Mouse (Mus musculus) neural tube, embryonic 11.5 days (tissue): Measurements from ENCODE around the gene Gpm6b. TPM values are rescaled to one million over a fixed set of nuclear protein-coding genes. Genes with fewer than 3 reads are reported as not detected.

Experiments
- ATAC-seq: fragments of 200-750 bp; cut with Nextera tagmentation; 2 replicates; pipeline ENCODE4 v1.8.0; 2017; ENCODE audit warnings: moderate number of reproducible peaks, mild to moderate bottlenecking, moderate TSS enrichment, moderate library complexity; ENCODE audit not compliant: insufficient read depth, low FRiP score, low TSS enrichment
- DNase-seq: peaks from one replicate; pipeline ENCODE4 v3.0.0-alpha.2; 2015; ENCODE audit warnings: low spot score
- H3K27ac ChIP-seq: fragments of 300-500 bp; sonication (generic); 2 replicates; pipeline ENCODE4 v1.5.1; 2014; ENCODE audit warnings: low read depth, mild to moderate bottlenecking, low read length
- H3K27me3 ChIP-seq: fragments of 300-500 bp; sonication (generic); 2 replicates; pipeline ENCODE4 v1.6.1; 2014; ENCODE audit warnings: mild to moderate bottlenecking, low read length, mixed read lengths; ENCODE audit not compliant: control insufficient read depth, insufficient read depth
- H3K36me3 ChIP-seq: fragments of 300-500 bp; sonication (generic); 2 replicates; pipeline ENCODE4 v1.6.1; 2014; ENCODE audit warnings: mild to moderate bottlenecking, low read length, moderate library complexity, mixed read lengths; ENCODE audit not compliant: control insufficient read depth, insufficient read depth
- H3K4me1 ChIP-seq: fragments of 300-500 bp; sonication (generic); 2 replicates; pipeline ENCODE4 v1.6.1; 2014; ENCODE audit warnings: low read length, mixed read lengths; ENCODE audit not compliant: control insufficient read depth, insufficient read depth
- H3K4me2 ChIP-seq: fragments of 300-500 bp; sonication (generic); 2 replicates; pipeline ENCODE4 v1.6.1; 2014; ENCODE audit warnings: low read depth, mild to moderate bottlenecking, moderate library complexity
- H3K4me3 ChIP-seq: fragments of 300-500 bp; sonication (generic); 2 replicates; pipeline ENCODE4 v1.5.1; 2014; ENCODE audit warnings: low read depth, low read length
- H3K9ac ChIP-seq: fragments of 300-500 bp; sonication (generic); 2 replicates; pipeline ENCODE4 v1.6.1; 2014; ENCODE audit warnings: mild to moderate bottlenecking, low read length
- H3K9me3 ChIP-seq: fragments of 300-500 bp; sonication (generic); 2 replicates; pipeline ENCODE4 v1.6.1; 2016; ENCODE audit warnings: low read length; ENCODE audit not compliant: control insufficient read depth
- WGBS: fragments of 180-500 bp; shearing (Covaris S2); extraction: QIAGEN DNeasy Blood & Tissue Kit; methylation state at CpG from one replicate; pipeline ENCODE4 v1.1.7; 2014; 5-methylcytosine and 5-hydroxymethylcytosine counted together
- polyA plus RNA-seq: library from polyadenylated mRNA; unstranded; fragments of >200 nt; fragmentation: Nextera tagmentation; extraction: Ambion mirVana; gene quantifications from 2 replicates; pipeline ENCODE4 v1.2.1, GENCODE M21; 2014

The Gpm6b gene
- polyA plus RNA-seq, 1 experiment from 2014 or later = 112 TPM

- WGBS = 93% methylated on average over 9 of the region's 9 CpGs
- Histone ChIP-seq H3K9ac (no peak overlapping the region), H3K36me3 (no peaks in the 10 kb centered on the region), H3K27ac (no peak overlapping the region), H3K27me3 (peaks cover 4% of the 10 kb centered on the region; the same call in 1 of the 2 replicates), H3K9me3 (no peaks in the 10 kb centered on the region), H3K4me2 (no peak overlapping the region), H3K4me3 (no peak overlapping the region), H3K4me1 (no peaks in the 10 kb centered on the region)
- ATAC-seq (no peak), DNase-seq (no peak)
Measured at GRCm38 (mm10) chrX:166338784-166339520, 100.2 kb downstream of the Gpm6b start.

- Histone ChIP-seq H3K4me1 (no peaks in the 10 kb centered on the region), H3K9ac (no peak overlapping the region), H3K27me3 (peaks cover 4% of the 10 kb centered on the region; the same call in 1 of the 2 replicates), H3K9me3 (no peaks in the 10 kb centered on the region), H3K36me3 (no peaks in the 10 kb centered on the region), H3K4me2 (no peak overlapping the region), H3K4me3 (no peak overlapping the region), H3K27ac (no peak overlapping the region)
- WGBS = 87% methylated on average over 4 of the region's 4 CpGs
- ATAC-seq (no peak), DNase-seq (no peak)
Measured at GRCm38 (mm10) chrX:166339911-166340310, 101.2 kb downstream of the Gpm6b start.

- Histone ChIP-seq H3K4me1 (no peaks in the 10 kb centered on the region), H3K4me3 (no peak overlapping the region), H3K27me3 (peaks cover 4% of the 10 kb centered on the region; the same call in 1 of the 2 replicates), H3K36me3 (no peaks in the 10 kb centered on the region), H3K9ac (no peak overlapping the region), H3K27ac (no peak overlapping the region), H3K9me3 (no peaks in the 10 kb centered on the region), H3K4me2 (no peak overlapping the region)
- ATAC-seq = no peak
- DNase-seq = no peak
- WGBS = 81% methylated on average over 6 of the region's 6 CpGs
Measured at GRCm38 (mm10) chrX:166341795-166342194, 103.1 kb downstream of the Gpm6b start.

- H3K36me3 ChIP-seq = no peaks in the 10 kb centered on the region
- H3K4me3 ChIP-seq = peak overlapping the region; percentile 38
- 18% methylated on average over 10 of the region's 10 CpGs for WGBS
- peak overlapping the region; percentile 58 for H3K9ac ChIP-seq
- peak overlapping the region; percentile 78 for H3K27ac ChIP-seq
- ATAC-seq (peak; percentile 93), DNase-seq (peak; percentile 50)
- peaks cover 4% of the 10 kb centered on the region; the same call in 1 of the 2 replicates for H3K27me3 ChIP-seq
- H3K4me2 ChIP-seq = peak overlapping the region; percentile 36
- H3K4me1 ChIP-seq = no peaks in the 10 kb centered on the region
- no peaks in the 10 kb centered on the region for H3K9me3 ChIP-seq
Measured at GRCm38 (mm10) chrX:166344228-166345015, 105.7 kb downstream of the Gpm6b start.

GRCm38 (mm10) chrX:166348086-166348485 is 109.4 kb downstream of the Gpm6b start:
- Histone ChIP-seq H3K4me3 (no peak overlapping the region), H3K36me3 (no peaks in the 10 kb centered on the region), H3K9ac (no peak overlapping the region), H3K27me3 (no peaks in the 10 kb centered on the region), H3K4me2 (peak overlapping the region; percentile 38), H3K27ac (no peak overlapping the region), H3K4me1 (no peaks in the 10 kb centered on the region), H3K9me3 (no peaks in the 10 kb centered on the region)
- ATAC-seq (no peak), DNase-seq (no peak)
- 76% methylated on average over 6 of the region's 6 CpGs for WGBS

- no peaks in the 10 kb centered on the region for H3K9me3 ChIP-seq
- no peaks in the 10 kb centered on the region for H3K4me1 ChIP-seq
- DNase-seq = no peak
- no peaks in the 10 kb centered on the region for H3K27me3 ChIP-seq
- H3K4me2 ChIP-seq = no peak overlapping the region; the same call in 1 of the 2 replicates
- no peak overlapping the region for H3K4me3 ChIP-seq
- H3K27ac ChIP-seq = no peak overlapping the region
- no peak for ATAC-seq
- H3K9ac ChIP-seq = no peak overlapping the region
- H3K36me3 ChIP-seq = no peaks in the 10 kb centered on the region
- 78% methylated on average over 4 of the region's 4 CpGs for WGBS
Measured at GRCm38 (mm10) chrX:166348634-166349033, 109.9 kb downstream of the Gpm6b start.

- H3K4me1 ChIP-seq = no peaks in the 10 kb centered on the region
- no peak overlapping the region for H3K4me2 ChIP-seq
- H3K9ac ChIP-seq = no peak overlapping the region
- no peak overlapping the region for H3K4me3 ChIP-seq
- H3K27ac ChIP-seq = no peak overlapping the region
- no peaks in the 10 kb centered on the region for H3K27me3 ChIP-seq
- DNase-seq = peak; percentile 57
- no peaks in the 10 kb centered on the region for H3K36me3 ChIP-seq
- H3K9me3 ChIP-seq = no peaks in the 10 kb centered on the region
- 21% methylated on average over 6 of the region's 6 CpGs for WGBS
- ATAC-seq = peak; percentile 75; the same call in 1 of the 2 replicates
Measured at GRCm38 (mm10) chrX:166351790-166352189, 113.1 kb downstream of the Gpm6b start.

- H3K36me3 ChIP-seq = no peaks in the 10 kb centered on the region
- ATAC-seq = no peak
- H3K9me3 ChIP-seq = no peaks in the 10 kb centered on the region
- no peaks in the 10 kb centered on the region for H3K4me1 ChIP-seq
- H3K4me3 ChIP-seq = no peak overlapping the region
- no peak for DNase-seq
- 72% methylated on average over 2 of the region's 2 CpGs for WGBS
- H3K27me3 ChIP-seq = no peaks in the 10 kb centered on the region
- H3K4me2 ChIP-seq = no peak overlapping the region
- H3K9ac ChIP-seq = no peak overlapping the region
- no peak overlapping the region for H3K27ac ChIP-seq
Measured at GRCm38 (mm10) chrX:166353412-166353811, 114.7 kb downstream of the Gpm6b start.
